Mouse (Mus musculus): ENCODE results near the gene Ccdc175.
A peak's percentile ranks its signal among the peaks of the same experiment; 100 is the strongest.

Gene Ccdc175

DNA sequence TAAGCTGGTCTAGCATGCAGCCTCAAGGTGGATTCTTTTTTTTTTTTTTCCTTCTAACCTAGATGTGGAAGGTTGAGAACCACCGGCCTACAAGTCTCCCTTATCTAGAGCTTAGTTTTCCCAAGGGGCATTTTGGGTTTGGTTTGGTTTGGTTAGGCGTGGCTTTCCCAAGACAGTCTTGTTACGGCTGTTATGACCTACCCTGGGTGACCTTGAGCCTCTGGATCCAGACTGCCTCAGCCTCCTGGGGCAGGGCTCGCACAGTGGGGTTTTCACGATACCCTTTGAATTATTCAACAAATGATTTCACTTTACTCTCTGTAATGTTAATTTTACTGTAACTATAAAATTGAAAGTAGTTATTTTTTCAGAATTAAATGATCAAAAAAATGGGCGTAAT, 82.1 kb downstream of the Ccdc175 start:
- no peak for DNase-seq (ENCODE audit: extremely low spot score, low spot score)

DNA sequence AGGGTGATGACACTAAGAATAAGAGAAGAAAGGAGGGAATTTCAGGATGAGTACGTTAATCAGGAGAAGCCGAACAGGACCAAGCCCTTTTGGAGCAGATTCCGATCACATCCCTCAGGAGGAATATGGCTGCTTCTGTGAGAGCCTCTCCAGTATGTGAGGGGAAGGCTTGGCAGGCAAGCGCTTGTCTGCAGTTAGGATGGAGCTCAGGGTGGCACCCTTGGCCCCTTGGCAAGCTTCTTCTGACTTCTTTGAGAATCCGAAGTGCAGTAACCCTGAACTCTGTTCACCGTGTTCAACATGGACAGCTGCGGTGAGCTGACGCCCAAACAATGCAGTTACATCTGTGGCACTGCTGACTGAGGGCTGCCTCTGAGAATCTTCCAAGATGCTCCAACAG, 87.9 kb downstream of the Ccdc175 start:
- DNase-seq (ENCODE audit: extremely low spot score, low spot score), result no peak

DNA sequence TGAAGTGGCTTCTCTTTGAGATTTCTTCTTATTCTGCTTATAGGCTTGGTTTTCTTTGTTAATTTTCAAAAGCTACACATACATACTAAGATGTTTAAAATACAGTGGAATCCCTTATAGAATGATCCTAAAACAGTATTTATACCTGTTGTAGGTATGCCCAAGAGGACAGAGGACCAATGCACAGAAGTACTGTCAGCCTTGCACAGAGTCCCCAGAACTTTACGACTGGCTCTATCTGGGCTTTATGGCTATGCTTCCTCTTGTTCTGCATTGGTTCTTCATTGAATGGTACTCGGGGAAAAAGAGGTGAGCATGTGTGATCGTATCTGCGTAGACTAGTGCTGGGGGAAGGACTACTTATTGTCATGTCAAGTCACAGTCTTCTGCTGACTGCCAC, 95.0 kb downstream of the Ccdc175 start:
- no peak for DNase-seq (ENCODE audit: extremely low spot score, low spot score)

DNA sequence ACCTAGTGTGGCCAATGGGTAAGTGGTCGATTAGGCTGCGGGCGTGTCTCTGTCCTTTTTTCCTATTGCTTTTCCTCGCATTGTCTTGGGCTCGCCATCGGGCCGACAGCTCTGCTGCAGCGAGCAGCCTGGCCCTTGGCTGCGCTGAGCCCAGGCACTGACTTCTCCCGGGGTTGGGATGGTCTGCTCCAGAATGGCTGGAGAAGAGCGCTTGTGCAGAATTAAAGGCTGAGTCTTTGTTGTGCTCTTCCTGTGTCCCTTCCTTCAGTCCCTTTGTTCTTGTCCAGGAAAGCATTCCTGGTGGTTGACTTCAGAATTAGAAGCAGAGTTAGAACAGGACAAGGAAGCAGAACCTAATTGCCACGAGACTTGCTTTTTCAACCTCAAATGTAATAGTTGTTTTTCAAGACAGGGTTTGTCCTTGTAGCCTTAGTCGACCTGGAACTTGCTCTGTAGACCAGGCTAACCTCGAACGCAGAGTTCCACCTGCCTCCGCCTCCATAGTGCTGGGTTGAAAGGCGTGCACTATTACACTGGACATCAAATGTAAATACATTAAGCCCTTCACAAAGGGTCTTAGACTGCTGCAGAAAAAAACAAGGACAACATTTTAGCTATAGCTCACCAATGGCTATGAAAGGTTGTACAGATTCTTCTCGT, 98.5 kb downstream of the Ccdc175 start:
- DNase-seq (ENCODE audit: extremely low spot score, low spot score), result no peak

DNA sequence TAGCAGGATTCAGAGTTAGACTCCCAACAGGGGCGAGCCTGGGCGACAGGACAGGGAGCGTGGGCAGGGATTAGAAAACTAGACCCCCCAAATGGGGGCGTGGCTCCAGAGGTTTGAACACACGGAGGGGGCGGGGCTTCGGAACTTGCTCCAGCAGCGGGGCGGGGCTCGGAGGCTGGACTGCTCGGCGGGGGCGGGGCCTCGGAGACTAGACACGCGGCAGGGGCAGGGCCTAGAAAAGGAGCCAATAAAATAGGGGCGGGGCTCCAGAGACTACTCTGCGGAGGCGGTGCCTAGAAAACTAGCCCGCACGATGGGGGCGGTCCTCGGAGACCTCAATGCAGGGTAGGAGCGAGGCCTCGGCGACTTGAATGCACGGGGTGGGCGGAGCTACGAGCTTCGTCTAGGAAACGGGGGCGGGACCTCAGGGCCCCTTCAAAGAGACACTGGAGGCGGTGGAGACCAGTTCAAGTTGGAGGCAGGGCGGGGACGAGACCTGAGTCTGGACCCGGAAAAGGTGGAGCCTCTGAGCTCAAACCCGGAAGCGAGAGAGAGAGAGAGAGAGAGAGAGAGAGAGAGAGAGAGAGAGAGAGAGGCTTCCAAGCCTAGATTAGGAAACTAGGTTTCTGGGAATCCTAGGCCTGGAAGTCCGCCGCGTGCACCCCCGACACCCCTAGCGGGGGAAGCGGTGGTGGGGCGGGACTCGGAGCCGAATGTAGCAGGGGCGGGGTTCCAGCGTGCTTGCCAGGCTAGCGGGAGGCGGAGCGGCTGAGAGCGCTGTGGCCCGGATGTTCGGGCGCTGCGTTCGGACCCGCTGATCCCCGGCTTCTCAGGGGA, 99.3 kb downstream of the Ccdc175 start, which contains the start of the genes L3hypdh and Jkamp:
TSS of gene L3hypdh (minus strand) at position 111 of the 837 bp plus-strand sequence.
TSS of gene Jkamp (plus strand) at position 261 of the 837 bp plus-strand sequence.
- peak; percentile 100 for DNase-seq (ENCODE audit: extremely low spot score, low spot score)

DNA sequence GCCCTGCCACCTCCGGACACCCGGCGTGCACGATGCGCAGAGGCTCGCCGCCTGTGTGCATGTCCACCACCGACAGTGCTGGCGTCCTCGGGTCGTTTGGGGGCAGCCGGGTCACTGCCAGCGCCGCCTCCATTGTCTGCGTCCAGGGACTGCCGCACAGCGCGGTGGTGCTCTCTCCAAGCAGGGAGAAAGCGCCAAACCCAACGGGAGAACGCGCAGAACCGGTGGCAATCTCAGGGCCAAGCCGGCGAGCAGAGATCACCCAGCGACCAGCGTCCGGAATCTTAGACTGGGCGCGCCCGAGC, 99.9 kb downstream of the Ccdc175 start:
- DNase-seq (ENCODE audit: extremely low spot score, low spot score), result no peak

DNA sequence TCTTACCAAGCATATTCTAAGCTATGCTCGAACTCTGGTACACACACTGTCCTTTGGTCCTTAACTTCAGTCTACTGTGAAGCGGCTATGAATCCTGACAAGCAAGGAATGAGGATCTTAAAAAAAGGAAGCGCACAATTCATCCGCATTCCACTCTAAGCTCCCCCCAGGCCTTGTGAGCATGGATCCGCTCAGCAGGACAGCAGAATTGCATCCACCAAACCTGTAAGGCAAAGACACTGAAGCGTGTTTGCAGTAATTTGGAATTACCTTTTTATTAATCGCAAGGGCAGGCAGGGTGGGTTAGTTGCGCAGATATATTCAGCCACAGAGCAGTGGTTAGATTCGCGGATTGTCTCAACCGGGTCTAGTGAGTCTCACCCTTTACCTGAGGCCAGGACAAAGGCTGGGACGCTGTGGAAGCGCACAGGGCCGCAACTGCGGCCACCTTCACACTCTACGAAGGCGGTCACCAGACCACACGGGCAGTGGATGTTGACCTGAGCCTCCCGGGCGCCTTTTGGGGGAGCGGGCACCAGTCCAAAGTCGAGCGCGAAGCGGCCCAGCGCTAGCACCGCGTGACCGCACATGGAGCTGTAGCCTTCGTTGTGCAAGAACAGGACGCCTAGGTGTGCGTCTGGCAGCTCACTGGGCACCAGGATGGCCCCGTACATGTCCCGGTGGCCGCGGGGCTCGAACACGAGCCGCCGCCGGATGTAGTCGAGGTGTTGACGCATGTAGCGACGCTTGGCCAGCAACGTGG, 100.4 kb downstream of the Ccdc175 start:
- no peak for DNase-seq (ENCODE audit: extremely low spot score, low spot score)

DNA sequence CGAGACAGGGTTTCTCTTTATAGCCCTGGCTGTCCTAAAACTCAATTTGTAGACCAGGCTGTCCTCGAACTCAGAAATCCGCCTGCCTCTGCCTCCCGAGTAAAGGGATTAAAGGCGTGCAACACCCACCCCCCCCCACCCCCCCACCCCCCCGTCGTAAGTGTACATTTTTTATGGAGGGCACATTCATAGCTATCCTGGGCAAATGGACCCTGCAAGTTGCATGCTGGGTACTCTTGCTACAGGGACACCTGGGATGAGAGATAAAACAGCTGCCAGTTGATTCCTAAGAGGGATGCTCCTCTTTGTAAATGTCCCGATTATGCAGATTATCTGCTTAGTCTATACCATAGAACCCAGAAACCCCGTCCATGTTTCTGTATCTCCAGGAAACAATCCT, 101.6 kb downstream of the Ccdc175 start:
- DNase-seq (ENCODE audit: extremely low spot score, low spot score), result no peak

DNA sequence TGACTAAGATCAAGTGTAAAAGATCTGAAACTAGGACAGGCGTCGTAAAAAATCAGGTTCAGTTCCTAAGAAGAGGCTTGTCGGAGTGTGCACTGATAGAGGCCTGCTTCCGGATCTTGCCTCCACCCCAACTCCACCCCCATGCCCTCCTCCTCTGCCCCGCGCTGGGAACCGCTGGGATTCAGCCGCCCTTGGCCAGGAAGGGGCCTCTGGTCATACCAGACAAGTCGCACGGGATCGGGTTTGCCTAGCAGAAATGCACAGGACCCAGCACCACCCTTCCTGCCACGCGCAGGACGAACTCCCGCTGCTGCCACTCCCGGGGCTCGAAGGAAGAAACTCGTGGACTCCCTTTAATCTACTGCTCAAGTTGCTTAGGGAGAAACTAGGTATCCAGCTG, 102.5 kb downstream of the Ccdc175 start:
- peak; percentile 26 for DNase-seq (ENCODE audit: extremely low spot score, low spot score)

DNA sequence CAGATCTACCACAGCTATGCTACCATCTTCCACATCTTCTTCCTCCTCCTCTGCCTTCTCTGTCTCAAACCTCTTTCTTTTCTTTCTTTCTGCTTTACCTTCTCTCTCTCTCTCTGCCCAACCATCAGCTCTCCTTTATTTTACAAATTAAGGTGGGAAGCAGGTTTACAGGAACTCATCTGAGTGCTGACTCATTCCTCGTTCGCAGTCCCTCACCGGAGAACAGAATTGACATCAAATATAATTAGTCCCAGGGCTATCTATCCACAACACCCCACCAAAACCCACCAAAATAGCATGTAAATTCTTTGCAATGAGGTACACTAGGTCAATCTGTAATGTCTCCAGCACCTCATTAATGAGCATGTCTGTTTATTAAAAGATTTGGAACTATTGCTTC, 102.9 kb downstream of the Ccdc175 start:
- DNase-seq (ENCODE audit: extremely low spot score, low spot score), result no peak

DNA sequence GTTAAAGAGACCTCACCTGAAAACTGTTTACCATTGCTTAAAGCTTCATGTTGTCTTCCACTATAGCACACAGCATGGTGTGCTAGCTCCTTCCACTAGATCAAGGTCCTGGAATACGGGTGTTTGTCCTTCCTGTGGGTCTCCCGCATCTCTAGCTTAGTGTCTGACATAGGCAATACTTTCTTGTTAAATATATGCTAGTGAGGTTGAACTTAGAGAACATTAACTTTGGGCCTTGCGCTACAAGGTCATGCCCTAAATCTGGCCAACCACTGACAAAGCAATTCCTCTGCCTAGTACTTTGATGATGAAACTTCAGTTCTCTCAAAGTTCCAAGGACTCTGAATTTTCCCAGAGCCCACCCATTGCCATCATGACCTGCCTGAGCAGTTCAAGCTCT, 106.6 kb downstream of the Ccdc175 start:
- no peak for DNase-seq (ENCODE audit: extremely low spot score, low spot score)

DNA sequence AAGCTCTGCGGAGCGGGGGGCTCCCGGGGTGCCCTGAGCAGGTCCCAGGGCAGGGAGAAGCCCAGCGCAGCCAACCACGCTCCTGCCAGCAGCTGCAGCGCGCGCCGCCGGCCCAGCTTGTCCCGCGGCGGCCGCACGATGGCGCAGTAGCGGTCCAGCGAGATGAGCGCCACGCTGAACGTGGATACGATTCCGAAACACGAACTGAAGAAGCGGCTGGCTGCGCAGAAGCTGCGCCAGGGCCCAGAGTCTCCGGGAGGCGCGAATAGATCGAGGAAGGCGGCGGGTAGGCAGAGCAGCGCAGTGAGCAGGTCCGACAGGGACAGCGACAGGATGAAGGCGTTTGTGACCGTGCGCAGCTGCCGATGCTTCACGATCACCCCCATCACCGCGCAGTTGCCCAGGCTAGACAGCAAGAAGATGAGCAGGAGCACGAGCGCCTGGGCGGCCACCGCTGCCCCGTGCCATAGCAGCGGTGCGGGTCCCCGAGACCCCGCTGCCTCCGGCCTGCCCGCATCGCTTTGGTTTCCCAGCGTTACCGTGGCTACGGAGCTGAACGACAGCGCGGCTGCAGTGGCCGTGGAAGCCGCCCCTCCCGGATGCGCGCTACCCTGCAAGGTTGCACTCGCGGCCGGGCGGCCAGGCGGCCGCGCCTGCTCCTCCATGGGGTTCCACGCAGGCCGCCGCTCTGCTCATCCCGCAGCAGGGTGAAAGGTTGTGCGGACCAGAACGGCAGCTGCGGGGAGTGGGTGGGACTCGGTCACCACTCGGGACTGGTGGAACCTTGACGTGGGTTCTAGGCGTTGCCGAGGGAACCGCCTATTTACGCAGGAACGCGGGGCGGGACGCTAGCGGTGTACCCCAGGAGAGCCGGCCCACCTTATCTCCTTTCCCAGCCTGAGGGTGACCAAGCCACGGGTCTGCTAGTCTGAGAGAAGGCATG, 114.2 kb downstream of the Ccdc175 start, which contains the start of gene Gpr135:
TSS of gene Gpr135 (minus strand) at position 799 of the 943 bp plus-strand sequence.
- DNase-seq (ENCODE audit: extremely low spot score, low spot score), result peak; percentile 91

DNA sequence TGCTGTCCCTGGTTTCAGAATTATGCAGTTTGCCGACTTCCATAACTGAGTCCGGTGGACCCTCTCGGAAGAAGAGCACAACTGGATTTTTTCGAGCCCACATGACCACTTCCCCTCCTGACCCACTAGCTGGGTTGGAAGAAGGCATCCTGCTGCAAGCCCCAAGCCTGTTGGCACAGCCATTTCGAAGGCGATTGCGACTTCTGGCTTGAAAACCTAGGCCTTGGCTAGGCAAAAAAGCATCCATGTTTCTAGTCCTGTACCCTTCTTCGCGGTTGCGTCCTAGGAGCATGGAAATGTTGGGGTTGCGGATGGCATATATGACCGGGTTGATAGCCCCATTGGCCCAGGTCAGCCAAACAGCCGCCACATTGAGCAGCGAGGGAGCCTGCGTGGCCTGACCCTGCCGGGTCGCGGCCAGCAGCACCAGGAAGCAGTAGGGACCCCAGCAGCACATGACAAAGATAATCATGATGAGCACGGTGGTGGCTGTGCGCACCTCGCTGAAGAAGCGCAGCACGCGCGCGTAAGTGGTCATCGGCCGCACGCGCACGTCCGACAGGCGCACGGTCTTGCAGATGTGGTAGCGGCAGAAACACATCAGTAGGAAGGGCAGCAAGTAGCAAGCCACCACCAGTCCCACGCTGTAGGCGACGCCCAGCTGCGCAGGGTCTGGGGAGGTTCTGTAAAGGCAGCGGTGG, 115.1 kb downstream of the Ccdc175 start:
- DNase-seq (ENCODE audit: extremely low spot score, low spot score), result no peak

DNA sequence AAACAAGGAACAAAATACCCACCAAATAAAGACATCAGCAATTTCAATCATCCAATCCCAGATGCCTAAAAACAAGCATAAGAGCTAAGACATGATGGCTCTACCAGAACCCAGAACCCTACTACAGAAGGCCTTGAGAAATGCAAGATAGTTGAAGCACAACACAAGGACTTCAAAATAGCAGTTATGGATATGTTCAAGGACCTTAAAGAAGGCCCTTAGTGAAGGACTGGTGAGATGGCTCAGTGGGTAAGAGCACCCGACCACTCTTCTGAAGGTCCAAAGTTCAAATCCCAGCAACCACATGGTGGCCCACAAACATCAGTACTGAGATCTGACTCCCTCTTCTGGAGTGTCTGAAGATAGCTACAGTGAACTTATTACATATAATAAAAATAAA, 127.0 kb downstream of the Ccdc175 start:
- no peak for DNase-seq (ENCODE audit: extremely low spot score, low spot score)

DNA sequence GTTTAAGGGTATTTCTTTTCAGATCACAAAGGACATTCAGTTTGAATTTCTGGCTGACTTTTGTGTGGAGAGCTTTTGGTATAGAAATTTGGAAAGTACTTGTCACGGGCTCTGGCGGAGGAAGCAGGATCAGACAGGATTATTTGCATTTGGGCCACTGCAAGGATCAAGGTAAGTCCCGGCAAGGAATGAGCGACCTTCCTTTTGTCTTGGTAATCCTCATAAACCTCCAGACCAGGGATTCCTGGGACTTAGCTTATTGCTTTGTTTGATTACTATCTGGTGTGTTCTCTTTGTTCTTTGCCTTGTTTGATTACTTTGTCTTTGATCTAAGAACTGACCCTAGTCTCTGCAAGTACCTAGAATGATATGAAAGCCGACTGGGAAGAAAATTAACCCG, 131.0 kb downstream of the Ccdc175 start:
- no peak for DNase-seq (ENCODE audit: extremely low spot score, low spot score)

DNA sequence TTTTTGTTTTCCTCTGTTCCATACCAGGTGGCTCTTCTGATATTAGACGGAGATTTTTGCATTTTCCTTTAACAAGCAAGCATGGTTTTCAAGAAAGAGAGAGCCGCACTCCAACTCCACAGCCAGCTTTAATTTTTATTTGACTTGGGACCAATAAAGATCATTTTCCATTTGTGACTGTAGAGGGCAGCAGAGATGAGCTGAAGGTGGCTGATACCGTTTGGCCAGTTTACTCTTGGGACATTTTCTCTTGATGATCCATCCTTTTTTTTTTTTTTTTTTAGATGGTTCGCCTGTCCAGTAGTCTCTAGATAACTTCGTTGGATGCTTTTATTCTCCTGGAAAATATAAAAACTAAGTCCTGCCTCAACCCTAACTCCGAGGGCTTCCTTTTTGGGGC, 131.5 kb downstream of the Ccdc175 start:
- no peak for DNase-seq (ENCODE audit: extremely low spot score, low spot score)

DNA sequence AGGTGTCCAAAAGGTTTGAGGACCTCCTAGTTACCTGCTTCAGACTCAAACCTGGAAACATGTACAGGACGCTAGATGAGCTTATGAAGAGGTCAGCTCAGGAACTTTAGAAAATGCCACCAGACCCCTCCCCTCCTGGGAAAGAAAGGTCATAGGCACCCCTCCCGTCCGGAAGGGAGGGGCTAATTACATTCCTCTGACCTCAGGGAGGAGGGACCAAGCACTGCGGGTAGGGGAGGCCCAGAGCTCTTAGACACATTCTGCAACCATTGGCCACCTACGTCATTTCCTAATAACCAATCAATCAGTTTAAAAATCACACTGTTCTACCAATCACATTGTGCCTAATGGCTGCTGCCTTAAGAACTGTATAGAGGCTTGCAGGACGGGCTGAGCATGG, 132.3 kb downstream of the Ccdc175 start:
- DNase-seq (ENCODE audit: extremely low spot score, low spot score), result no peak
